In genomic region chr16:30187907-30188414, GRCm38 (mm10) we compare ENCODE assay signal across 8 mouse cellular contexts.
DNase-seq lines count a peak whose midpoint lies in the region; ATAC-seq and TF ChIP-seq lines count a peak whose summit lies in the region.

No protein-coding gene starts in this region.

- peak; percentile 83 for TF ChIP-seq RAD21 in MEL (IDR thresholded peaks at IDR 0.05; ENCODE audit: low read depth, low read length)

- H3K79me2 ChIP-seq in MEL (ENCODE audit: control insufficient read depth, insufficient read depth, low read length, poor library complexity), result no peaks in the 10 kb centered on the region; the same call in 1 of the 2 replicates

- peak overlapping the region; percentile 89 for H3K27ac ChIP-seq in MEL (ENCODE audit: control insufficient read depth, low read depth, low read length)
- H3K27ac ChIP-seq in hindbrain, embryonic 12.5 days, result no peak overlapping the region

- DNase-seq in MEL (ENCODE audit: low read depth, low spot score), result peak; percentile 88
- peak; percentile 96 for DNase-seq in cerebellum, adult 9-11 months
- DNase-seq in frontal cortex, postnatal 10 days (ENCODE audit: low spot score in 2 of 2), result peak; percentile 83 to 88
- peak; percentile 83 to 89 for DNase-seq in layer of hippocampus, postnatal 14 days (ENCODE audit: low spot score in 2 of 2)
- peak; percentile 98 for DNase-seq in lung, postnatal 10 days
- peak; percentile 92 for DNase-seq in ovary, postnatal 14 days (ENCODE audit: low spot score)
- peak; percentile 70 to 81 for DNase-seq in thymus, postnatal 10 days (ENCODE audit: low spot score in 2 of 2)

- under 1% methylated on average over 26 of the region's 26 CpGs for WGBS in hindbrain, embryonic 12.5 days

- ATAC-seq in hindbrain, embryonic 12.5 days (ENCODE audit: low FRiP score), result peak; percentile 55

- H3K9me3 ChIP-seq in MEL (replicated peaks; ENCODE audit: insufficient read depth, low read length), result no peaks in the 10 kb centered on the region
- H3K9me3 ChIP-seq in hindbrain, embryonic 12.5 days (replicated peaks), result no peaks in the 10 kb centered on the region

- peak overlapping the region; percentile 70 for H3K4me2 ChIP-seq in hindbrain, embryonic 12.5 days (replicated peaks)

- peaks cover 0 to 12% of the 10 kb centered on the region in 2 experiments; a peak in 2 of 4 replicates for H3K36me3 ChIP-seq in MEL (ENCODE audit: control insufficient read depth in 1 of 2, insufficient read depth in 2 of 2, low read length in 2 of 2)
- H3K36me3 ChIP-seq in hindbrain, embryonic 12.5 days, result no peaks in the 10 kb centered on the region

- TF ChIP-seq CTCF in MEL (IDR thresholded peaks at IDR 0.05 in 2 of 3, conservative IDR thresholded peaks at IDR 0.05 in 1 of 3; ENCODE audit: control insufficient read depth in 1 of 3, insufficient read depth in 1 of 3, low read depth in 2 of 3, low read length in 3 of 3, poor library complexity in 1 of 3, severe bottlenecking in 1 of 3), result peak; percentile 68 to 80 (median 77)

- peak in 1 of 2 experiments; percentile 40; a peak in 1 of 4 replicates for TF ChIP-seq POLR2A in MEL (IDR thresholded peaks at IDR 0.05; ENCODE audit: control insufficient read depth in 1 of 2, insufficient read depth in 1 of 2, low read depth in 1 of 2, low read length in 2 of 2, poor library complexity in 1 of 2)

- H3K27me3 ChIP-seq in MEL (ENCODE audit: control insufficient read depth in 1 of 2, insufficient read depth in 2 of 2, low read length in 2 of 2), result no peaks in the 10 kb centered on the region
- peaks cover 92% of the 10 kb centered on the region for H3K27me3 ChIP-seq in hindbrain, embryonic 12.5 days

- TF ChIP-seq EP300 in MEL (IDR thresholded peaks at IDR 0.05; ENCODE audit: low read depth in 1 of 2, low read length in 2 of 2), result no peak; a peak in 1 of 4 replicates

- H3K9ac ChIP-seq in MEL (ENCODE audit: control insufficient read depth, low read depth, low read length, poor library complexity, severe bottlenecking), result peak overlapping the region; percentile 66
- H3K9ac ChIP-seq in hindbrain, embryonic 12.5 days, result peak overlapping the region; percentile 32

- H3K4me3 ChIP-seq in MEL (ENCODE audit: control insufficient read depth in 1 of 2, insufficient read depth in 1 of 2, low read depth in 2 of 2, low read length in 2 of 2), result peak overlapping the region; percentile 54 to 73
- H3K4me3 ChIP-seq in hindbrain, embryonic 12.5 days, result peak overlapping the region; percentile 36

- peaks cover 3 to 22% of the 10 kb centered on the region in 2 experiments; a peak in 3 of 4 replicates for H3K4me1 ChIP-seq in MEL (ENCODE audit: control insufficient read depth in 1 of 2, insufficient read depth in 2 of 2, low read length in 2 of 2)
- H3K4me1 ChIP-seq in hindbrain, embryonic 12.5 days, result peaks cover 26% of the 10 kb centered on the region

TF ChIP-seq in MEL, 35 proteins besides CTCF, POLR2A, EP300 and RAD21:
- TF ChIP-seq MAFK (IDR thresholded peaks at IDR 0.05; ENCODE audit: borderline replicate concordance, low read depth, low read length), result no peak
- no peak for TF ChIP-seq ZMIZ1 (IDR thresholded peaks at IDR 0.05; ENCODE audit: low read depth, low read length)
- TF ChIP-seq MXI1 (IDR thresholded peaks at IDR 0.05; ENCODE audit: low read depth, low read length), result peak; percentile 72; the same call in 1 of the 2 replicates
- no peak for TF ChIP-seq NRF1 (IDR thresholded peaks at IDR 0.05; ENCODE audit: insufficient read depth, low read depth, low read length, poor library complexity, severe bottlenecking)
- no peak for TF ChIP-seq ZNF384 (IDR thresholded peaks at IDR 0.05; ENCODE audit: low read depth, low read length)
- no peak for TF ChIP-seq JUND (IDR thresholded peaks at IDR 0.05; ENCODE audit: low read depth, low read length)
- TF ChIP-seq POLR2AphosphoS2 (IDR thresholded peaks at IDR 0.05; ENCODE audit: low read length), result no peak
- no peak for TF ChIP-seq USF2 (IDR thresholded peaks at IDR 0.05; ENCODE audit: borderline replicate concordance in 1 of 2, insufficient read depth in 1 of 2, low read depth in 1 of 2, low read length in 2 of 2)
- TF ChIP-seq SIN3A (IDR thresholded peaks at IDR 0.05; ENCODE audit: low read length), result peak; percentile 26; the same call in 1 of the 2 replicates
- TF ChIP-seq TCF12 (IDR thresholded peaks at IDR 0.05; ENCODE audit: low read depth, low read length), result peak; percentile 43; the same call in 1 of the 2 replicates
- 0 out of 2 replicates have a peak, but pooled peaks have one; percentile 34 for TF ChIP-seq HCFC1 (IDR thresholded peaks at IDR 0.05; ENCODE audit: low read depth, low read length)
- TF ChIP-seq CHD1 (IDR thresholded peaks at IDR 0.05; ENCODE audit: low read depth, low read length), result no peak
- no peak for TF ChIP-seq ZKSCAN1 (IDR thresholded peaks at IDR 0.05; ENCODE audit: low read depth, low read length)
- no peak for TF ChIP-seq TAL1 (IDR thresholded peaks at IDR 0.05; ENCODE audit: low read length)
- no peak for TF ChIP-seq TBP (IDR thresholded peaks at IDR 0.05; ENCODE audit: low read depth, low read length)
- TF ChIP-seq ELF1 (IDR thresholded peaks at IDR 0.05; ENCODE audit: low read depth, low read length), result 0 out of 2 replicates have a peak, but pooled peaks have one; percentile 31
- TF ChIP-seq E2F4 (IDR thresholded peaks at IDR 0.05; ENCODE audit: borderline replicate concordance, low read depth, low read length), result no peak
- peak; percentile 88 for TF ChIP-seq ZC3H11A (IDR thresholded peaks at IDR 0.05; ENCODE audit: low read depth, low read length)
- no peak for TF ChIP-seq MEF2A (IDR thresholded peaks at IDR 0.05; ENCODE audit: extremely low read depth, insufficient replicate concordance, low read depth, low read length, poor library complexity, severe bottlenecking)
- no peak for TF ChIP-seq CHD2 (IDR thresholded peaks at IDR 0.05; ENCODE audit: low read length)
- TF ChIP-seq USF1 (IDR thresholded peaks at IDR 0.05; ENCODE audit: low read depth, low read length), result no peak
- TF ChIP-seq RCOR1 (IDR thresholded peaks at IDR 0.05; ENCODE audit: low read depth, low read length), result no peak
- peak; percentile 33; the same call in 1 of the 2 replicates for TF ChIP-seq ETS1 (IDR thresholded peaks at IDR 0.05; ENCODE audit: low read depth, low read length)
- TF ChIP-seq SMC3 (IDR thresholded peaks at IDR 0.05; ENCODE audit: low read depth, low read length), result peak; percentile 88
- TF ChIP-seq POLR2AphosphoS5 (IDR thresholded peaks at IDR 0.05; ENCODE audit: borderline replicate concordance, low read depth, low read length), result no peak
- TF ChIP-seq MYC (IDR thresholded peaks at IDR 0.05; ENCODE audit: low read depth, low read length), result 0 out of 2 replicates have a peak, but pooled peaks have one; percentile 26
- TF ChIP-seq GATA1 (IDR thresholded peaks at IDR 0.05; ENCODE audit: low read depth, low read length), result no peak
- TF ChIP-seq KAT2A (conservative IDR thresholded peaks at IDR 0.05; ENCODE audit: low read depth, low read length), result no peak; the same call in 1 of the 2 replicates
- no peak for TF ChIP-seq MYB (IDR thresholded peaks at IDR 0.05; ENCODE audit: low read depth, low read length)
- TF ChIP-seq MAZ (IDR thresholded peaks at IDR 0.05; ENCODE audit: low read depth, low read length), result peak; percentile 2; the same call in 1 of the 2 replicates
- no peak for TF ChIP-seq BHLHE40 (IDR thresholded peaks at IDR 0.05; ENCODE audit: borderline replicate concordance, low read depth, low read length)
- 0 out of 2 replicates have a peak, but pooled peaks have one; percentile 42 for TF ChIP-seq MAX (IDR thresholded peaks at IDR 0.05; ENCODE audit: low read length)
- no peak for TF ChIP-seq GABPA (IDR thresholded peaks at IDR 0.05; ENCODE audit: low read depth, low read length)
- no peak; the same call in 1 of the 2 replicates for TF ChIP-seq NELFE (IDR thresholded peaks at IDR 0.05; ENCODE audit: low read depth, low read length)
- TF ChIP-seq UBTF (IDR thresholded peaks at IDR 0.05; ENCODE audit: borderline replicate concordance, insufficient read depth, low read depth, low read length), result no peak
